Comparison of ENCODE assay signal across 8 mouse cellular contexts in genomic region chr14:73325456-73326381, GRCm38 (mm10). TPM values are rescaled to one million over a fixed set of nuclear protein-coding genes. Genes with fewer than 3 reads are reported as not detected.
DNase-seq lines count a peak whose midpoint lies in the region; ATAC-seq and TF ChIP-seq lines count a peak whose summit lies in the region.

Gene Rb1, minus strand, starts transcription at chr14:73325822.

- H3K4me3 ChIP-seq in embryonic facial prominence, embryonic 13.5 days, result peak within 1 kb of the TSS; percentile 91
- peak within 1 kb of the TSS; percentile 88 for H3K4me3 ChIP-seq in limb, embryonic 15.5 days
- peak within 1 kb of the TSS; percentile 92 for H3K4me3 ChIP-seq in midbrain, postnatal 0 days (ENCODE audit: low read depth, low read length)

- TF ChIP-seq CTCF in midbrain, postnatal 0 days (IDR thresholded peaks at IDR 0.05), result no peak

- WGBS in embryonic facial prominence, embryonic 13.5 days, result under 1% methylated on average over 120 of the region's 135 CpGs
- under 1% methylated on average over 125 of the region's 135 CpGs for WGBS in limb, embryonic 15.5 days
- under 1% methylated on average over 81 of the region's 135 CpGs for WGBS in midbrain, postnatal 0 days

- ATAC-seq in embryonic facial prominence, embryonic 13.5 days (ENCODE audit: insufficient number of reproducible peaks, insufficient read depth, low FRiP score, low TSS enrichment, low read depth), result peak; percentile 82
- ATAC-seq in limb, embryonic 15.5 days (ENCODE audit: insufficient number of reproducible peaks, low FRiP score, low TSS enrichment, low read depth), result peak; percentile 90
- peak; percentile 87 for ATAC-seq in midbrain, postnatal 0 days (ENCODE audit: low FRiP score)

- peak; percentile 85 for DNase-seq in 3134 (ENCODE audit: extremely low read depth, insufficient read length, low spot score)
- peak; percentile 88 to 91 for DNase-seq in adrenal gland, postnatal 36 days
- DNase-seq in heart, adult 8-10 months (ENCODE audit: low spot score), result peak; percentile 81
- peak; percentile 83 for DNase-seq in kidney, adult 9 months
- peak; percentile 85 for DNase-seq in midbrain, postnatal 0 days (ENCODE audit: low spot score)
- peak; percentile 86 to 89 for DNase-seq in spleen, postnatal 10 days (ENCODE audit: low spot score in 2 of 2)

- H3K27ac ChIP-seq in embryonic facial prominence, embryonic 13.5 days, result peak within 1 kb of the TSS; percentile 91
- peak within 1 kb of the TSS; percentile 88 for H3K27ac ChIP-seq in limb, embryonic 15.5 days
- H3K27ac ChIP-seq in midbrain, postnatal 0 days (ENCODE audit: low read depth, low read length), result peak within 1 kb of the TSS; percentile 90

- no peaks in the 10 kb centered on the region for H3K9me3 ChIP-seq in embryonic facial prominence, embryonic 13.5 days
- H3K9me3 ChIP-seq in limb, embryonic 15.5 days, result no peaks in the 10 kb centered on the region
- H3K9me3 ChIP-seq in midbrain, postnatal 0 days (ENCODE audit: low read length), result no peaks in the 10 kb centered on the region

- H3K4me2 ChIP-seq in embryonic facial prominence, embryonic 13.5 days, result peak within 1 kb of the TSS; percentile 86
- peak within 1 kb of the TSS; percentile 89 for H3K4me2 ChIP-seq in limb, embryonic 15.5 days
- peak within 1 kb of the TSS; percentile 69 for H3K4me2 ChIP-seq in midbrain, postnatal 0 days (ENCODE audit: low read depth, low read length, poor library complexity, severe bottlenecking)

- peaks cover 17% of the 10 kb centered on the region for H3K4me1 ChIP-seq in embryonic facial prominence, embryonic 13.5 days
- peaks cover 13% of the 10 kb centered on the region for H3K4me1 ChIP-seq in limb, embryonic 15.5 days
- H3K4me1 ChIP-seq in midbrain, postnatal 0 days (ENCODE audit: insufficient read depth, low read length), result no peaks in the 10 kb centered on the region; the same call in 1 of the 2 replicates

- H3K9ac ChIP-seq in embryonic facial prominence, embryonic 13.5 days, result peak within 1 kb of the TSS; percentile 85
- peak within 1 kb of the TSS; percentile 76 for H3K9ac ChIP-seq in limb, embryonic 15.5 days
- peak within 1 kb of the TSS; percentile 93 for H3K9ac ChIP-seq in midbrain, postnatal 0 days (replicated peaks; ENCODE audit: low read length, poor library complexity, severe bottlenecking)

- H3K27me3 ChIP-seq in embryonic facial prominence, embryonic 13.5 days, result no peaks in the 10 kb centered on the region
- H3K27me3 ChIP-seq in limb, embryonic 15.5 days, result no peaks in the 10 kb centered on the region
- no peaks in the 10 kb centered on the region for H3K27me3 ChIP-seq in midbrain, postnatal 0 days (ENCODE audit: insufficient read depth, low read length)

- H3K36me3 ChIP-seq in embryonic facial prominence, embryonic 13.5 days, result no peaks in the 10 kb centered on the region
- H3K36me3 ChIP-seq in limb, embryonic 15.5 days, result no peaks in the 10 kb centered on the region
- no peaks in the 10 kb centered on the region for H3K36me3 ChIP-seq in midbrain, postnatal 0 days (ENCODE audit: insufficient read depth, low read length)

RNA-seq across cellular contexts. Expression of gene Rb1, which starts in this region (rescaled TPM):
- total RNA-seq in adrenal gland, postnatal 36 days (2021), result 10 to 100 TPM; 20.4 to 21.6 TPM
- 19.1 and 27.9 TPM in 2 replicates for polyA plus RNA-seq in embryonic facial prominence, embryonic 13.5 days (2015; fragmentation: Nextera tagmentation; extraction: Ambion mirVana)
- 10 to 100 TPM; 18.1 to 19.5 (median 18.5) TPM for total RNA-seq in heart, adult 8-10 months (2022)
- polyA plus RNA-seq in limb, embryonic 15.5 days (2015; fragmentation: Nextera tagmentation; extraction: Ambion mirVana), result 18.0 and 23.2 TPM in 2 replicates
- 32.7 and 41.5 TPM in 2 replicates for total RNA-seq in midbrain, postnatal 0 days (2014; rRNA removed)
- polyA plus RNA-seq in midbrain, postnatal 0 days (2015; fragmentation: Nextera tagmentation; extraction: Ambion mirVana), result 17.3 and 19.0 TPM in 2 replicates

Comparison
In these comparisons a context has a peak if more than half of its experiments do, and no peak if none do; other contexts are left out.
1. Peak in every context shown above with its lines: DNase-seq, ATAC-seq, H3K4me3 ChIP-seq and H3K27ac ChIP-seq.